Mouse (Mus musculus) intestine, embryonic 15.5 days (tissue): Measurements from ENCODE around the gene Mars2. TPM values are rescaled to one million over a fixed set of nuclear protein-coding genes. Genes with fewer than 3 reads are reported as not detected.

Experiments used
- polyA plus RNA-seq: library from polyadenylated mRNA; unstranded; fragments of >200 nt; fragmentation: Nextera tagmentation; extraction: Ambion mirVana; gene quantifications from 2 replicates; pipeline ENCODE4 v1.2.1, GENCODE M21; 2015

The Mars2 gene
- polyA plus RNA-seq, 1 experiment from 2014 or later = 5.2 TPM

Other genes starting within 250 kb of the Mars2 start
- 269 and 327 TPM in 2 replicates for gene Sf3b1, start 209.7 kb upstream of the Mars2 start, polyA plus RNA-seq
- gene Coq10b, start 184.4 kb upstream of the Mars2 start, polyA plus RNA-seq = 16.7 and 17.8 TPM in 2 replicates
- gene Hspe1, start 149.0 kb upstream of the Mars2 start, polyA plus RNA-seq = 753 and 881 TPM in 2 replicates
- 702 and 739 TPM in 2 replicates for gene Hspd1, start 148.9 kb upstream of the Mars2 start, polyA plus RNA-seq
- gene Mob4, start 105.9 kb upstream of the Mars2 start, polyA plus RNA-seq = 143 and 152 TPM in 2 replicates
- 8.5 and 9.8 TPM in 2 replicates for gene Rftn2, start 10.4 kb upstream of the Mars2 start, polyA plus RNA-seq
- gene Boll, start 126.3 kb downstream of the Mars2 start, polyA plus RNA-seq = 0.53 and 1.1 TPM in 2 replicates
- 1.6 and 2.5 TPM in 2 replicates for gene Plcl1, start 168.7 kb downstream of the Mars2 start, polyA plus RNA-seq